Mouse (Mus musculus): Measurements from ENCODE around the gene 4931414P19Rik.
A peak's percentile ranks its signal among the peaks of the same experiment; 100 is the strongest.

Gene 4931414P19Rik

DNA sequence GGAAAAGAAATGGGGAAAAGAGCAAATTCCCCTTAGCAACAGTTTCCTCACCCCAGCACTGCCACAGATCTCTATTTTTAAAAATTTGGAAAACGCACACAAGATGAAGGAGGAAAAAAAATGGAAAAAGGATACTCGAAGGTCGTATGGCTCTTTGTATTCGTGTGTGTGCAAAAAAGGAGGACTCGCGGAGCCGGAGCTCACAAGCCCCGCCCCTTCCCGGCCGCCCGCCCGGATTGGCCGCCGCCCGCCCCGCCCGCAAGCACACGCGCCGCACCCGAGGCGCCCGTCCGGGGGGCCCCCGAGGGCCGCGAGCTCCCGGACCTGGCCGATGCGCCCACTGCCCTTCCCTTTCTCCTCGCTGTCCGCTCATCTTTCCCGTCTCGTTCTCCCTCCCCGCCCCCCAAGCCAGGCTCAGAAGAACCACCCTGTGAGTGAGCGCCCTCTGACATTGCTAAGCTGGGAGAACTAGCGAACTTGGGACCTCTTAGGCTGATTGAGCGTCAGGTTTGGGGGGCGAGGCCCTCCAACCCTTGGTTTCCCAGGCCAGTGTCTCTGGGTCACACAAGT is at the start of gene 4931414P19Rik:
4931414P19Rik (minus strand) TSS at position 242 of the 570 bp plus-strand sequence.
- Histone ChIP-seq H3K36me3 (ENCODE audit: control insufficient read depth, insufficient read depth, low read length, poor library complexity, severe bottlenecking) (no peaks in the 10 kb centered on the region; the same call in 1 of the 2 replicates), H3K27me3 (ENCODE audit: control insufficient read depth, insufficient read depth, low read length, poor library complexity, severe bottlenecking) (no peaks in the 10 kb centered on the region)
- peak; percentile 76 for DNase-seq (ENCODE audit: low read depth, low spot score)

GRCm38 (mm10) chr14:54653496-54653895 is 47.7 kb upstream of the 4931414P19Rik start:
- no peaks in the 10 kb centered on the region for H3K27me3 ChIP-seq (ENCODE audit: control insufficient read depth, insufficient read depth, low read length, poor library complexity, severe bottlenecking)
- peaks cover 18% of the 10 kb centered on the region for H3K36me3 ChIP-seq (ENCODE audit: control insufficient read depth, insufficient read depth, low read length, poor library complexity, severe bottlenecking)
- DNase-seq (ENCODE audit: low read depth, low spot score): peak; percentile 79

- no peak for DNase-seq (ENCODE audit: low read depth, low spot score)
- Histone ChIP-seq H3K27me3 (ENCODE audit: control insufficient read depth, insufficient read depth, low read length, poor library complexity, severe bottlenecking) (no peaks in the 10 kb centered on the region), H3K36me3 (ENCODE audit: control insufficient read depth, insufficient read depth, low read length, poor library complexity, severe bottlenecking) (peaks cover 18% of the 10 kb centered on the region)
These were observed 47.0 kb upstream of the 4931414P19Rik start for GRCm38 (mm10) chr14:54652787-54653186.

DNA sequence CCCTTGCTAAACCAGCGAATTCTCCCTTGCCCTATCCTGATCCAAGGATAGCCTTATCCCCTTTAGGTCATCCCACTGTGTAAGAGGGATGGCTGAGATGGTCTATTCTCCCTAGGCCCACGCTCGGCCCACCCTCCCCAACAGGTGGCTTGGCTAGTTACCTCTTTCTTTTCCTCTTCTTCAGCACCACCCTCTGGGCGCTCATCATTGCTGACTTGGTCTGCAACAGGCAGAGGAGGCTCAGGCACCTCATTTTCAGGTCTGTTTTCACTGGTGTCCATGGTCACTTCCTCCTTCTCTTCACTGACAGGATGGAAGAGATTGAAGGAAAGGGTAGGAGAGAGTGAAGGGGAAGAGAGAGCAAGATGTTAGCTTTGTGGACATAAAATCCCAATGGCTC is 45.8 kb upstream of the 4931414P19Rik start:
- DNase-seq (ENCODE audit: low read depth, low spot score): no peak
- H3K36me3 ChIP-seq (ENCODE audit: control insufficient read depth, insufficient read depth, low read length, poor library complexity, severe bottlenecking): peaks cover 17% of the 10 kb centered on the region
- H3K27me3 ChIP-seq (ENCODE audit: control insufficient read depth, insufficient read depth, low read length, poor library complexity, severe bottlenecking): no peaks in the 10 kb centered on the region

- H3K36me3 ChIP-seq (ENCODE audit: control insufficient read depth, insufficient read depth, low read length, poor library complexity, severe bottlenecking): peaks cover 17% of the 10 kb centered on the region
- no peaks in the 10 kb centered on the region for H3K27me3 ChIP-seq (ENCODE audit: control insufficient read depth, insufficient read depth, low read length, poor library complexity, severe bottlenecking)
- peak; percentile 94 for DNase-seq (ENCODE audit: low read depth, low spot score)
These were observed 45.0 kb upstream of the 4931414P19Rik start for GRCm38 (mm10) chr14:54650621-54651454.

DNA sequence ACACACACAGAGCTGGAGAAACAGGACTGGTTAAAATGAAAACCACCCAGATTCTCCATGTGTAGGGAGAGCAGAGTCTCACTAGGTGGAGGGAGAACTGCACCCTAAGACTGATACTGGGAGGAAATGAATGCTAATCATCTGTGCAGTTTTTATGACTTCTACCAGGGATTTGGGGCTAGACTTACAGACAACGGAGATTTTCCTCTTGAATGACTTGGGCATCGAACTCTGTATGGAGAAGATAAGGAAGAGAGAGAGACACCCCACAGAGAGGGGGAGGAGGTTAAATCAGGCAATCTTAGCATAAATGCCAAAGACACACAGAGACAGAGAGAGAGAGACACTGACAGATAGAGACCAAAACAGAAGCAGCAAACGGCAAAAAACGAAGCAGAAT is 42.1 kb upstream of the 4931414P19Rik start:
- peaks cover 23% of the 10 kb centered on the region for H3K36me3 ChIP-seq (ENCODE audit: control insufficient read depth, insufficient read depth, low read length, poor library complexity, severe bottlenecking)
- DNase-seq (ENCODE audit: low read depth, low spot score): no peak
- no peaks in the 10 kb centered on the region for H3K27me3 ChIP-seq (ENCODE audit: control insufficient read depth, insufficient read depth, low read length, poor library complexity, severe bottlenecking)

DNA sequence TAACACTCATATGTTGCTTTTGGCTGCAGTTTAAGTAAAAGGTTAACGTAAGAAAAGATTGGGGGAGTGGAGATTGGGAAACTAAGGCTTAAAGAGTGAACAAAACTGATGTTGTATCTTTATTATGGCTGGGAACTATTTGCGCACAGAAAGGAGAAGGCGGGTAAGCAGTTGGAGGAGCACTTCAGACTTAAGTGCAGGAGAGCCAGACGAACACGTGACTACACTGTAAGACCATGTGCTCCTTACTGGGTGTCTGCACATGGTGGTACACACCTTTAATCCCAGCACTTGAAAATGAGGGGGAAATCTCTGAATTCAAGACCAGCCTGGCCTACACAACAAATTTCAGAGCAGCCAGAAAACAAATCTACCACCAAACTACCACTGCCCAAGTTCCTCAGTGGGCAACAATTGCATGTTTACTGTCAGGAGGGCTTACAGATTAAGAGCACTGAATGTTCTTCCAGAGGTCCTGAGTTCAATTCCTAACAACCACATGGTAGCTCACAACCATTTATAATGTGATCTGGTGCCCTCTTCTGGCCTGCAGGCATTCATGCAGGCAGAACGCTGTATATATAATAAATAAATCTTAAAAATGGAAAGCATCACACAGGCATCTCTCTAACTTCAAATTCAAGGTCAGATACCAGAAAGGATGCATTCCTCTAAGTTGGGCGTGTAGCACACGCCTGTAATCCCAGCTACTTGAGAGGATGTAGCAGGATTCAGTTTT is 41.3 kb upstream of the 4931414P19Rik start:
- DNase-seq (ENCODE audit: low read depth, low spot score): no peak

DNA sequence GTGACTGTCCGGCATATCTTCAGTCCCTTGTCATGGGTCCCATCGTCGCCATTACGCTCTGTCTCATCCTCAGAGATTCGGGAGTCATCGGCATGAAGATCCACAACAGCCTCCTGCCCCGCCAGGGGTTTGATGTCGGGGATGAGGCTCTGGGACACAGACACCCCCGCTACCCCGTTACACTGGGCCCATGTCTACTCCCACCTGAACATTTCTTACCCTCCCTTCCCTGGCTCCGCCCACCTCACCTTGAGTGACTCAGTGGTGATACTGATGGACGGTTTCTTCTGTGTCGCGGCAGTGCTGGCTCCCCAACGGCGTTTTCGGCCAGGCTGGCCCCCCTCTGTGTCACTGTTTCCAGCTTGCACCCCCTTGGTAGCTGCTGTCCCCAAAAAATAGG is 40.7 kb upstream of the 4931414P19Rik start:
- H3K36me3 ChIP-seq (ENCODE audit: control insufficient read depth, insufficient read depth, low read length, poor library complexity, severe bottlenecking): peaks cover 26% of the 10 kb centered on the region
- DNase-seq (ENCODE audit: low read depth, low spot score): no peak
- H3K27me3 ChIP-seq (ENCODE audit: control insufficient read depth, insufficient read depth, low read length, poor library complexity, severe bottlenecking): no peaks in the 10 kb centered on the region

More for the DNA sequence above, 41.3 kb upstream of the 4931414P19Rik start:
- Histone ChIP-seq H3K27me3 (ENCODE audit: control insufficient read depth, insufficient read depth, low read length, poor library complexity, severe bottlenecking) (no peaks in the 10 kb centered on the region), H3K36me3 (ENCODE audit: control insufficient read depth, insufficient read depth, low read length, poor library complexity, severe bottlenecking) (peaks cover 26% of the 10 kb centered on the region)

- Histone ChIP-seq H3K27me3 (ENCODE audit: control insufficient read depth, insufficient read depth, low read length, poor library complexity, severe bottlenecking) (no peaks in the 10 kb centered on the region), H3K36me3 (ENCODE audit: control insufficient read depth, insufficient read depth, low read length, poor library complexity, severe bottlenecking) (peaks cover 20% of the 10 kb centered on the region)
- DNase-seq (ENCODE audit: low read depth, low spot score): no peak
These were observed 38.5 kb upstream of the 4931414P19Rik start for GRCm38 (mm10) chr14:54644294-54644693.

- no peak for DNase-seq (ENCODE audit: low read depth, low spot score)
- Histone ChIP-seq H3K36me3 (ENCODE audit: control insufficient read depth, insufficient read depth, low read length, poor library complexity, severe bottlenecking) (peaks cover 18% of the 10 kb centered on the region), H3K27me3 (ENCODE audit: control insufficient read depth, insufficient read depth, low read length, poor library complexity, severe bottlenecking) (no peaks in the 10 kb centered on the region)
These were observed 37.2 kb upstream of the 4931414P19Rik start for GRCm38 (mm10) chr14:54643011-54643410.

DNA sequence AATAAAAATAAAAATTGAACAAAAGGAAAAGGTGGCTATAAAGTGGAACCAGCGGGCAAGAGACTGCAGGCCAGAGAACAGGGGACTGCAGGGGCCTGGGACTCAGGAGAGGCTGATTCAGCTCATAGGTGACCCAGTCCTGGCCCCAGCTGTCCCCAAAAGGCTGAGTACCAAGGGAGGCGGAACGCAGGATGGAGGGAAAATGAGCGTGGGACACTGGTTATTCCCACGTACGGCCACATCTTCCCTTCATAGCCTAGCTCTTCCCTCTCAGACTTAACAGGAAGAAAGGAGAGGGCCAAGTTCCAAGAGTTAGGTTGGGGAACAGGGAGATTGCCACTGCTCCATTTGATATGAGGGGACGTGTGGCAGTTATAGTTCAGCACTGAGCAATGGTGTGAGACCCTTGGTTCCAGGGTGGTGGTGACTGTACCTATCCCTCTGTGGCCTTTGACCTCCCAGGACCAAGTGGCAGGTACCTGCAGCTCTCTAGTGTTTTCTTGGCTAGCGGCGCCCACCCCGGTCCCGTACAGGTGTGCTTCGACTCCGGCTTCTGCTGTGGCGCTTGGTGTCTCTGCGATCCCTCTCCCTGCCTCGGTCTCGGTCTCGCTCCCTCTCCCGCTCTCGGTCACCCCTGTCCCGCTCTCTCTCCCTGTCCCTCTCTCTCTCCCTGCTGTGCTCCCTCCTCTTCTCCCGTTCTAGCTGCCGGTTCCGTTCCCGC is 36.6 kb upstream of the 4931414P19Rik start:
- no peak for DNase-seq (ENCODE audit: low read depth, low spot score)

GRCm38 (mm10) chr14:54641305-54641969 is 35.6 kb upstream of the 4931414P19Rik start, which contains the start of gene Cdh24:
Gene Cdh24, minus strand, starts transcription at chr14:54641364.
- no peaks in the 10 kb centered on the region for H3K27me3 ChIP-seq (ENCODE audit: control insufficient read depth, insufficient read depth, low read length, poor library complexity, severe bottlenecking)

More for the DNA sequence above, 36.6 kb upstream of the 4931414P19Rik start:
- peaks cover 18% of the 10 kb centered on the region for H3K36me3 ChIP-seq (ENCODE audit: control insufficient read depth, insufficient read depth, low read length, poor library complexity, severe bottlenecking)
- H3K27me3 ChIP-seq (ENCODE audit: control insufficient read depth, insufficient read depth, low read length, poor library complexity, severe bottlenecking): no peaks in the 10 kb centered on the region

GRCm38 (mm10) chr14:54640946-54641304 is 35.1 kb upstream of the 4931414P19Rik start, which contains the start of gene Gm17606:
Gene Gm17606, plus strand, starts transcription at chr14:54640952.
- Histone ChIP-seq H3K27me3 (ENCODE audit: control insufficient read depth, insufficient read depth, low read length, poor library complexity, severe bottlenecking) (no peaks in the 10 kb centered on the region), H3K36me3 (ENCODE audit: control insufficient read depth, insufficient read depth, low read length, poor library complexity, severe bottlenecking) (peaks cover 13% of the 10 kb centered on the region)
- no peak for DNase-seq (ENCODE audit: low read depth, low spot score)

More at GRCm38 (mm10) chr14:54641305-54641969, 35.6 kb upstream of the 4931414P19Rik start, which contains the start of gene Cdh24:
- H3K36me3 ChIP-seq (ENCODE audit: control insufficient read depth, insufficient read depth, low read length, poor library complexity, severe bottlenecking): peaks cover 15% of the 10 kb centered on the region
- DNase-seq (ENCODE audit: low read depth, low spot score): peak; percentile 90

DNA sequence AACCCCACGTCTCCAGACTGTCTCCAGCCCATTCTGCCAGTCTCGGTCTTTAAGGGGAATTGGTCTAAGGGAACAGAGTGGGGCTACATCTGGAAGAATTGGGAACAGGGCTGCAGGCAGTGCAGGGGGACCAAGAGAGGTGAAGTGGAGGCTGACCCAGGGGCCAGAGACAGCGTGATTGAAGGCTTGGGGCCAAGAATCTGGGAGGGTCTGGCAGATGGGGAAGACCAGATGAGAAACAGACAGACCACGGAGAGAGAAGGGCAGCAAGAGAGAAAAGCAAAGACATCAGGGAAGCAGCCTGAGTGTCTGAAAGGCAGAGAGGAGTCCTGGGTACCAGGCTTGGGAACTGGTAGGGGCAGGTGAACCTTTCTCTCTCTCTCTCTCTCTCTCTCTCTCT is 34.3 kb upstream of the 4931414P19Rik start:
- no peak for DNase-seq (ENCODE audit: low read depth, low spot score)
- Histone ChIP-seq H3K27me3 (ENCODE audit: control insufficient read depth, insufficient read depth, low read length, poor library complexity, severe bottlenecking) (no peaks in the 10 kb centered on the region), H3K36me3 (ENCODE audit: control insufficient read depth, insufficient read depth, low read length, poor library complexity, severe bottlenecking) (peaks cover 10% of the 10 kb centered on the region)
